Mouse (Mus musculus) brown adipose tissue, adult 24 weeks (tissue): ENCODE results near the gene Luc7l2. TPM values are rescaled to one million over a fixed set of nuclear protein-coding genes. Genes with fewer than 3 reads are reported as not detected.
"Not testable (repeated sequence)": the region's sequence is repeated elsewhere in the genome, so short reads cannot be mapped to it uniquely, and the experiment has no call there.

ENCODE experiments used
- H3K27ac ChIP-seq: fragments of 200-500 bp; replicated peaks from 2 replicates; pipeline ENCODE4 v1.5.1; 2012; ENCODE audit warnings: low read depth, mild to moderate bottlenecking, low read length
- H3K4me1 ChIP-seq: fragments of 200-500 bp; 2 replicates; pipeline ENCODE4 v1.6.1; 2012; ENCODE audit warnings: low read length, mixed read lengths; ENCODE audit not compliant: control insufficient read depth, insufficient read depth, insufficient read length
- H3K4me3 ChIP-seq: fragments of 200-500 bp; 2 replicates; pipeline ENCODE4 v1.5.1; 2012; ENCODE audit warnings: low read depth, mild to moderate bottlenecking, low read length, moderate library complexity; ENCODE audit not compliant: insufficient read depth
- polyA plus RNA-seq: library from polyadenylated mRNA; stranded (reverse); fragments of >200 nt; gene quantifications from 2 replicates; pipeline ENCODE4 v1.2.4, GENCODE M21; 2012; ENCODE audit not compliant: missing spikeins, insufficient read depth, insufficient read length

The Luc7l2 gene
- polyA plus RNA-seq, 1 experiment, result 68.4 TPM

DNA sequence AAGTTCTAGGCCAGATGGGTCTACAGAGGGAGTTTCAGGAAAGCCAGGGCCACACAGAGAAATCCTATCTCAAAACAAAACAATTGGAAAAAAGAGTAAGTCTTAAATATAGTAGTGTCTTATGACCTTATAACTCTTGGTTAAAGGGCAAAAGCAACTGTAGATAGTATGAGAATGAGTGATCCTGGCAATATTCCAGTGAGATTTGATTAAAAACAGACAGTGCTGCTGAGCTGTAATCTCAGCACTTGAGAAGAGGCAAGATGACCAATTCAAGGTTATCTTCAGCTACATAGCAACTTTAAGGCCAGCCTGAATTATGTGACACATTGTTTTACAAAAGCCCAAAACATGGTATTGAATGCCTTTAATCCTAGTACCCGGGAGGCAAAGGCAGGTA lies 3.4 kb upstream of the Luc7l2 start:
- H3K4me3 ChIP-seq, result no peak overlapping the region
- no peak overlapping the region for H3K27ac ChIP-seq
- H3K4me1 ChIP-seq, result no peaks in the 10 kb centered on the region

DNA sequence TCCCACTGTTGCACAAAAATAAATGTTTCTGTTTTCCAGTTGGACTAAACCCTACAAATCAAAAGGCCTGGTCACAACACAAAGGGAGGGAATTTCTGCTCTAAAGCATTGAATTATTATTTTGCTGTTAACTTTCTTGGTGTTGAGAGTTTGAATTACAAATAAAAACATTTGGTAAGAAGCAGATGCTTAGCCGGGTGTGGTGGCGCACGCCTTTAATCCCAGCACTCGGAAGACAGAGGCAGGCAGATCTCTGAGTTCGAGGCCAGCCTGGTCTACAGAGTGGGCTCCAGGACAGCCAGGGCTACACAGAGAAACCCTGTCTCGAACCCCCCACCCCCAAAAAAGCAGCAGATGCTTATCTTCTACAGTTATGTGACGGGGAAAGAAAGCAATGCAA lies 2.5 kb upstream of the Luc7l2 start:
- H3K4me3 ChIP-seq, H3K4me1 ChIP-seq: not testable (repeated sequence)
- 0 out of 2 replicates have a peak overlapping the region, but pooled peaks have one; percentile 36 for H3K27ac ChIP-seq

DNA sequence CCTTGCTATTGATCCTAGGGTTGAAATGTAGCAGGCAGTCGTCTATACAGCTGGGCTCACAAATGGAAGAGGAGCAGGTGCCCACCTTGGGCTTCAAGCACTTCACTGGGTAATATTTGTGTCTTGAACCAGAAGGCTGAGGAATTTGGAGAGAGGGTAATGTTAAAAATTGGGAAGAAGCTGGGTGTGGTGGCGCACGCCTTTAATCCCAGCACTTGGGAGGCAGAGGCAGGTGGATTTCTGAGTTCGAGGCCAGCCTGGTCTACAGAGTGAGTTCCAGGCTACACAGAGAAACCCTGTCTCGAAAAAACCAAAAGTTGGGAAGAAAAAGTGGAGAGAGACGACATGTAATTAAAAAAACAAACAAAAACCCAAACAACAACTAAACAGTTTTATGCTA lies 1.3 kb upstream of the Luc7l2 start:
- peak overlapping the region; percentile 98; the same call in 1 of the 2 replicates for H3K27ac ChIP-seq
- H3K4me1 ChIP-seq, result not testable (repeated sequence)
- H3K4me3 ChIP-seq, result peak overlapping the region; percentile 13; the same call in 1 of the 2 replicates

DNA sequence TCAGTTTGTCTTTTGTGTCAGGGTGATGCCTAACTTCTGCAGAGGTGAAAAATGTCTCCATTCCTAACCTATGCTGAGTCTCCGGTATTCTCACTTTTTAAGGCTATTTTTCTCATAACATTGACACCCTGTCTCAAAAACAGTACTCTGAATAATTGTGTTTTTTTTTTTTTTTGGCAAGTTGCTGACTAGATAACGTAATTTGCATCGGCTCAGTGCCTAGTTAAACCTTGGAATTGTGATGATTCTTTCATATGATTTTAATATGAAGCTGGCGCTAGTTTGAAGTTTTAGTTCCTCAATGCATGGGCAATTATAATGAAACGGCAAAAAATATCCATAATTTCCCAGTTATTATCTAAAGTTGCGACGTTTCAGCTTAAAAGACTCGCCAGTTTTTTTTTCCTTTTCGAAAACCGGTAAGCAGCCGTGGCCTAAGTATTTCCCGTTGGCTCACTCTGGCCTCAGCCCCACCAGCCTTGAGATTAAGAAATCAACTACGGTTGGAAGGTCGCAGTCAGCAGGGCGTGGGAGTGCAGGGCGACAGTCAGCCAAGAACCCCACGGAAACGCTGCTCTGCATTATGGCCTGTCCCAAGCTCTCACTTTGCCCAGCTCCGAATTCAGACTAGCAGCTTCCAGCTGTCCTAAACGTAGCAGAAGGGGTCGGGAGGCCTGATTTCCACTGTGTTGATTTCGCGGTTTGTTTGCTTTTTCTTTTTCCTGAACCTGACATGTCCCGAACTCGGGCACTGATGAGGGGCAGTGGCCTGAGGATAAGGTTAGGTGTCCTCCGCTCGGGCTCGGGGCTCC lies 678 bp upstream of the Luc7l2 start:
- peak overlapping the region; percentile 89 for H3K4me3 ChIP-seq

DNA sequence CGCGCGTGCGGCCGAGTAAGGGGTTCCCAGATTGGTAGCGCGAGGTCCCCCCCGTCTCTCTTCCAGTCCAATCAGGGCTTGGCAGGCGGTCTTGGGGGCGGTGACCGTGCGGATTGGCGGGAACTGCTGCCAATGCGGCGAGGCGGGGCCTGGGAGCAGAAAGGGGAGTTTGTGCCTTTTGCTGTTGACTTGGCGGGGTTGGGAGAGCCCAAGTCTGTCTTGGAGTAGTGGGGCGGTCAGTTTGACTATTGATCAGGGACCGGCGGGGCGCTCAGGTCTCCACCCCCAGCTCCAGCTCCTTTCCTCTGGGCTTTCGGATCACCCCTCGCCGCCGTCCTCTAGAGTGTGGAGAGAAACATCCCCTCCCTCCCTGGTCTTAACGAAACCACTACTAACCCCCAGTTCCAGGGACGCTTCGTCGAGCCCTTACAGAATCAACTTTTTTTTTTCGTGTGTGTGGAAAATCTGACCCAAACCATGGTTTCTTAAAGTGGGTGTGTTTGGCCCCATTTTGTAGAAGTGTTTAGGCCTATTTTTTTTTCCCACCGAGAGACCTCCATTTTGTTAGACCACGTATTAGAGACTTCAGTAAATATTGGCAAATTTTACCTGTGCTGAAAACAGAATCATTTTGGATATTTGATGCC lies 978 bp downstream of the Luc7l2 start:
- peaks cover 3% of the 10 kb centered on the region; the same call in 1 of the 2 replicates for H3K4me1 ChIP-seq
- peak overlapping the region; percentile 93 for H3K4me3 ChIP-seq
- H3K27ac ChIP-seq, result peak overlapping the region; percentile 68

More for the DNA sequence above, 678 bp upstream of the Luc7l2 start:
- peaks cover 3% of the 10 kb centered on the region; the same call in 1 of the 2 replicates for H3K4me1 ChIP-seq
- H3K27ac ChIP-seq, result peak overlapping the region; percentile 98

DNA sequence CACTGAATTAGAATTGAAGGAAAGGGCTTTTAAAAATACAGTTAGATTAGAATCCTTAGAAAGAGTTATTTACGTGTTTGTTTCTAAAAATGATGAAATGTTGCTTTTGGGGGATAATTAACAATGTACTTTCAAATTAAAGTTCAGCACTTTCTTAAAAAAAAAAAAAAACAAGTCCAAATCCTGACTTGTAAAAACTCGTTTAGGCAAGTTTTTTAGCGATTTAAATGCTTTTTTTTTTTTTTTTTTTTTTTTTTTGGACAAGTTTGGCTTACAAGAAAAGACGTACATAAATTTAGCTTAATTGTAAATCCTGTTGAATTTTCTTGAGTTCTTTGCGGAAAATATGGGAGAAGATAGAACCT lies 1.5 kb downstream of the Luc7l2 start:
- Histone ChIP-seq H3K27ac (no peak overlapping the region), H3K4me1 (peaks cover 3% of the 10 kb centered on the region; the same call in 1 of the 2 replicates), H3K4me3 (no peak overlapping the region)

DNA sequence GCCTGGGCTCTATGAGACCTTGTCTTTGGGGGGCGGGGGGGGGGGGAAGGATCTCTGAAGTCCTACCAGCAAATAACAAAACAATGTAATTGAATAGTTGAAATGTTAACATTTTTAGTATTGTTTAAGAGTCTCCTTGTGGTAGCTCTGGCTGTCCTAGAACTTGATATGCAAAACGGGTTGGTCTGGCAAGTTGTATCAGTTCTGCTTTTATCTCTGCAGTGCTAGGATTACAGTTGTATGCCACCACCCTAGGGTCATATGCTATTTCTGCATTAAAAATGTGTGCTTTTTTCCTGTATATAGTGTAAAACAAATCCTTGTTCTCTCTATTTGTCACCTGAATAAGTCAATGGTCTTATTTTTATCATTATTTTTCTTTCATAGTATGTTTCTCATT lies 25.0 kb downstream of the Luc7l2 start:
- no peak overlapping the region for H3K4me3 ChIP-seq
- H3K27ac ChIP-seq, result no peak overlapping the region
- H3K4me1 ChIP-seq, result no peaks in the 10 kb centered on the region

DNA sequence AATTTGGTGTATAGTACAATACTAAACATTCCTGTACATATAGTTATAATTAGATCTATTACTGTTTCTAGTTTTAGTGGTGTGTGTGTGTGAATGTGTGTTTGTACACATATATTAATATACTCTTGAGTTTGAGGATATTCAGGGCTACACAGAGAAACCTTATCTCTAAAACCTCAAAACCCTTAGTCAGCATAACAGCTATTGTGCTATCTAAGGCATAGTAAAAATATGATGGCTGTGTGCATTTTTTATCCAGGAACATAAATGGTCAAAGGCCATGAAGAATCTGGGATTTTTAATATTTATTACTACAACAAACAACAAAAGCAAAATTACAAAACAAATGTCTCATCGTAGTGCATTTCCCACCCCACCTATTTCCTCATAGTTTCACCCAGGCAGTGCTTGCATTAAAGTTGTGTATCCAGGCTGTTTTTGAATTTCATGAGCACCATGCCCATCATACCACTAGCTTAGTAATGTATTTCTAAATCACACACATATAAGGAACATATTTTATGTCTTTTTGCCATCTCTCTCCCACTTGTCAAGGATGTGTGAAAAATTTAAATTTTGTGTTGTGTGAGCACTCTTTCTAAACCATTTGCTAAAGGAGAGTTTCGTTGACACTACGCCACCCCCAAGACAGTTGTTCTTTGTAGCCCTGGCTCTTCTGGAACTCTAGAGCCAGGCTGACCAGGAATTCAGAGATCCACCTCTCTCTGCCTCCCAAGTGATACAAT lies 29.2 kb downstream of the Luc7l2 start:
- no peak overlapping the region for H3K4me3 ChIP-seq
- H3K27ac ChIP-seq, result no peak overlapping the region
- H3K4me1 ChIP-seq, result no peaks in the 10 kb centered on the region

DNA sequence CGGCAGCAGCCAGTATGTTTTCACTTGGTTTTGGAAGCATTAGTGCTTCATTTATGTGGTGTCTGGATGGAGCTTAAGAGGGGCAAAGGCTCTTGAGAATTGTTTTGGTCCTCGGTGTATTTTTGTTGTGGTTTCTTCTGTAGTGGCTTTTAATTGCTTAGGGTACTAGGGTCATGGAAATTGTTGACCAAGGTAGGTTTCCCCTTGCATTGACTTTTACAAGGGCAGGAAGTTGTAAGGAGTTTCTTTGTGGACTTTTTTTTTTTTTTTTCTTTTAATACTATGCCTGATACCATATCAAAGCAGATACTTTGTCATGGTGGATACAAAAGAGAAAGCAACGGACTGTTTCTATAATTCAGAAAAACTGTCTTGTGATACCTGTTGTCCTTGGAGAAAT lies 30.6 kb downstream of the Luc7l2 start:
- Histone ChIP-seq H3K27ac (no peak overlapping the region), H3K4me3 (no peak overlapping the region), H3K4me1 (no peaks in the 10 kb centered on the region)

DNA sequence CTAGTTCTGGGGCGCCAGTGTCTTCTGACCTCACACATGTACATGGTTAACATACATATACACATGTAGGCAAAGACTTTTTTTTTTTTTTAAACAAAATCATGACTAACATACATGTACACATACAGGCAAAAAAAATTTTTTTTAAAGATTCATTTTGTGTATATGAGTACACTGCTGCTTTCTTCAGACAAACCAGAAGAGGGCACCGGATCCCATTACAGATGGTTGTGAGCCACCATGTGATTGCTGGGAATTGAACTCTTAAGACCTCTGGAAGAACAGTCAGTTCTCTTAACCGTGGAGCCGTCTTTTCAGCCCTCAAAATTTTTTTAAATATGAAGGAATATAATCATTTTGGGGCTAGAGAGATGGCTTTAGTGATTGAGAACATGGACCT lies 46.3 kb downstream of the Luc7l2 start:
- no peak overlapping the region for H3K27ac ChIP-seq
- no peaks in the 10 kb centered on the region for H3K4me1 ChIP-seq

DNA sequence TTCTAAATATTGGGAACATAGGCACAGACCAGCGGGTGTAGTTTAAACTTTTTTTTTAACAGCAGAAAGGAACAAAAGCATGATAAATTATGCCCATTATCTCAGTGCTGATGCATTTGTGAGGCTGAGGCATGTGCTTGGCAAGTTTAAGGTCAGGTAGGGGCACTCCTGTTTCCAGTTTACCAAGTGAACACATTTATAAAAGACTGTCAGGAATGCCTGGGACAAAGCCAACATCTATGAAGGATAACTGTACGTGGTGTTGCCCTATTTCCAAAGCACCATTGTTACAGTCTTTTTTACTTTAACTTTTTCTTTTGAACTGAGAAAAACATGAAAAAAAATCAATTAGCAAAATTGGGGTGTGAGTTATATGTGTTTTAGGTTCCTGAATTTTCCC lies 58.8 kb downstream of the Luc7l2 start:
- H3K4me1 ChIP-seq, result no peaks in the 10 kb centered on the region
- no peak overlapping the region for H3K4me3 ChIP-seq
- no peak overlapping the region for H3K27ac ChIP-seq

More for the DNA sequence above, 46.3 kb downstream of the Luc7l2 start:
- no peak overlapping the region for H3K4me3 ChIP-seq

DNA sequence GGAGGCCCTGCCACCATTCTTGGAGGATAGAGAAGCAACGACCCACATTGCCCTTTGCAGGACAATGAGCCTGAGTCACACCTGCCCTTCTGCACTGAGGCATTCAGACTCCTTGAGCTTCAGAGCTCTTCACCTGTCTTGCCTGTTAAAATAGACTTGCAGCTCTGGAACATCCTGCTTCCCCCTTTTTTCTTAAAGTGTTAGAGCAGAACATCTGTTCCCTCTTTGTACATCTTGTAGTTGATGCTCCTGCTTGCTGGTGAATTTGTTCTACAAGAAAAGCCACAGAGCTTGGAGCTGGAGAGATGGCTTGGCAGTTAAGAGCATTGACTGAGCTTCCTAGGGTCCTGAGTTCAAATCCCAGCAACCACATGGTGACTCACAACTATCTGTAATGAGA lies 71.3 kb downstream of the Luc7l2 start:
- H3K27ac ChIP-seq, result no peak overlapping the region
- no peak overlapping the region for H3K4me3 ChIP-seq
- H3K4me1 ChIP-seq, result peaks cover 6% of the 10 kb centered on the region

DNA sequence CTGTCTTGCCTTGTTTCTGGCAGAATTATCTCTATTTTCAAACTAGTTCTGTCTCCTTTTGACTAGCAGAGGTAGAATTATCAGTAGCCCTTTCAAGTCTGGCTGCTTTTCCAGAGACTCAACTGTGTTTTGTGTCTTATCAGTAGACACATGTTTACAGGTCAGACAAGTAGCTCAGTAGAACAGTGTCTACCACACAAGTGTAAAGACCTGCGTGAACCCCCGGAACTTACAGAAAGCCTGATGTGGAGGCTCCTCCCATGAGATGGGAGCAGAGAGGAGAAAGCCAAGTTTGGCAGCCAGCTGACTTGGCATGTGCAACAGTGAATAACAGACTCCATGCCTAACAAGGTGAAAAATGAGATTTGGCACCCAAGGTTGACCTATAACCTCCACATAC lies 72.3 kb downstream of the Luc7l2 start:
- H3K27ac ChIP-seq, result no peak overlapping the region
- no peak overlapping the region for H3K4me3 ChIP-seq
- peaks cover 6% of the 10 kb centered on the region for H3K4me1 ChIP-seq

DNA sequence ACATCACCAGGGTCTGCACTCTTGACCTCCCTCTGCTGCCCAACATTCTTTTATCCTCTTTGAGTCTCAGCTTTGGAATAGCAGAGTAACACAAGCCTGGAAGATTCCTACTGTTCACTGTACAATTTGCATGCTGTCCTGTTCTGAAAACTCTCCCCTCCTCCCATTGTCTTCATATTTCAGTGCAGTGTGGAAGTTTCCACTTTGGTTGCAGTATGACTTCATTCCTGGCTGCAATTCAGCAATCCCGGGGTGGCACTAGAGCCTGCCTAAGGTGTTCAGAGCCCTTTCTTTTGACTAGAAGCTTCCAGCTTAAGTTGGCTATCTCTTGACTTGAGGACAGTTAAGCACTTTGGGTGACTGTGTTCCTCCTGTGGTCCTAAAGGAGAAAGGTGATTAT lies 73.3 kb downstream of the Luc7l2 start:
- Histone ChIP-seq H3K4me3 (no peak overlapping the region), H3K27ac (no peak overlapping the region), H3K4me1 (peaks cover 6% of the 10 kb centered on the region)

DNA sequence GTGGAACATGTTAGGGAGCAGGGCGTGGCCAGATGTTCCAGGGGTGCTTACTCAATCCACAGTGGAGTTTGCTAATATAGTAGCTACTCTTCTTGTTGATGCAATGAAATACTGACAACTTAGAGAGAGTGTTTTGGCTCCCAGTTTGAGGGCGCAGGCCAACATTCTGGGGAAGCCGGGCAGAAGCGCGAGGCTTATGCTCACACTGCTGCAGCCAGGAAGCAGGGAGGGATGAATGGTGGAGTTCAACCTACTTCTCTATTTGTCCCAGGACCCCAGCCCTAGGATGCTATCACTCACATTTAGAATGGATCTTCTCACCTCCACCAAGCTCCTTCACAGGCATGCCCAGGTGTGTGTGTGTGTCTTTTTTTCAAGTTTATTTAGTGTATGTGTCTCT lies 75.0 kb downstream of the Luc7l2 start:
- Histone ChIP-seq H3K4me1 (peaks cover 6% of the 10 kb centered on the region), H3K4me3 (no peak overlapping the region), H3K27ac (no peak overlapping the region)
